Mouse (Mus musculus) E14TG2a.4 (cell line): ENCODE results near the gene Pak4.

Experiments
- CTCF ChIP-seq: conservative IDR thresholded peaks from 2 replicates; pipeline ENCODE4 v1.5.1; 2014; ENCODE audit warnings: low read length
- POU5F1 ChIP-seq: IDR thresholded peaks from 2 replicates; pipeline ENCODE4 v1.6.1; 2014; ENCODE audit warnings: low read length, borderline replicate concordance

DNA sequence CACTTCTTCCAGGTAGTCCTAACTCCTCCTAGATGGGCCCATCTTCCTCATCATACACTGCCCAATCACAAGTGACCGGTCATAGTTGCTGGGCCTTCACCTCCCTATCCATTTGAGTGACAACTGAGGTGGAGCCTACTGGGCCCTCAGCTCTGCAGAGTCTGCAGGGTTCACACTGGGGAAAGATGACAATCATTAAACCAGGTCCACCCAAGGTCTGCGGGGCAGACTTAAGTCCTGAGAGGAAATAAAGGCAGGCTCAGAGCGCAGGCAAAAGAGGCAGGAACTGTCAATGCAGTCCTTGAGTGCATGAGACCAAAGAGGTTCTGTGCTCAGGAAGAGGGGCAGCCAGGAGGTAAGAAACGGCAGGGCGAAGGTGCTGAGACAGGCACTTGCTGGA lies 25.3 kb downstream of the Pak4 start:
- TF ChIP-seq CTCF (no peak), POU5F1 (no peak)
